Mouse (Mus musculus) cerebellum, adult 2 months (tissue): ENCODE measurements around the gene Lbhd2.

Experiments
- CTCF ChIP-seq: fragments of 200-500 bp; IDR thresholded peaks from 2 replicates; pipeline ENCODE4 v1.5.1; 2011; ENCODE audit warnings: low read depth, mild to moderate bottlenecking, control low read depth, low read length, moderate library complexity, borderline replicate concordance; ENCODE audit not compliant: insufficient read depth
- POLR2A ChIP-seq: fragments of 200-500 bp; IDR thresholded peaks from 2 replicates; pipeline ENCODE4 v1.6.1; 2011; ENCODE audit warnings: low read length, control low read depth, borderline replicate concordance; ENCODE audit not compliant: insufficient read depth

GRCm38 (mm10) chr12:111430049-111430867 lies 23.6 kb downstream of the Lbhd2 start:
- TF ChIP-seq CTCF (no peak), POLR2A (no peak)
